Mouse (Mus musculus): Measurements from ENCODE around the gene Dtnb.
"Not testable (repeated sequence)": the region's sequence is repeated elsewhere in the genome, so short reads cannot be mapped to it uniquely, and the experiment has no call there.

The Dtnb gene

GRCm38 (mm10) chr12:3660985-3661635, 88.9 kb downstream of the Dtnb start:
- in situ Hi-C loops (cut with MseI, MboI), result no loop called here

GRCm38 (mm10) chr12:3662660-3663059, 90.5 kb downstream of the Dtnb start:
- in situ Hi-C loops (cut with MseI, MboI), result no loop called here

- in situ Hi-C loops (cut with MseI, MboI), result no loop called here
These were observed 91.2 kb downstream of the Dtnb start for GRCm38 (mm10) chr12:3663386-3663785.

GRCm38 (mm10) chr12:3669971-3670381, 97.8 kb downstream of the Dtnb start:
- in situ Hi-C loops (cut with MseI, MboI), result no loop called here

- in situ Hi-C loops (cut with MseI, MboI), result no loop called here
These were observed 98.9 kb downstream of the Dtnb start for GRCm38 (mm10) chr12:3671117-3671516.

GRCm38 (mm10) chr12:3672786-3673185, 100.6 kb downstream of the Dtnb start:
- in situ Hi-C loops (cut with MseI, MboI), result no loop called here

GRCm38 (mm10) chr12:3673886-3674285, 101.7 kb downstream of the Dtnb start:
- in situ Hi-C loops (cut with MseI, MboI), result no loop called here

- in situ Hi-C loops (cut with MseI, MboI), result no loop called here
These were observed 102.7 kb downstream of the Dtnb start for GRCm38 (mm10) chr12:3674913-3675312.

GRCm38 (mm10) chr12:3680721-3681120, 108.5 kb downstream of the Dtnb start:
- in situ Hi-C loops (cut with MseI, MboI), result no loop called here

GRCm38 (mm10) chr12:3683041-3683440, 110.9 kb downstream of the Dtnb start:
- in situ Hi-C loops (cut with MseI, MboI), result no loop called here

GRCm38 (mm10) chr12:3686419-3686940, 114.3 kb downstream of the Dtnb start:
- in situ Hi-C loops (cut with MseI, MboI), result no loop called here

- in situ Hi-C loops (cut with MseI, MboI), result not testable (repeated sequence)
These were observed 118.8 kb downstream of the Dtnb start for GRCm38 (mm10) chr12:3690926-3691529.

GRCm38 (mm10) chr12:3692795-3693392, 120.7 kb downstream of the Dtnb start:
- in situ Hi-C loops (cut with MseI, MboI), result no loop called here

- in situ Hi-C loops (cut with MseI, MboI), result no loop called here
These were observed 123.7 kb downstream of the Dtnb start for GRCm38 (mm10) chr12:3695741-3696501.

GRCm38 (mm10) chr12:3700503-3700902, 128.3 kb downstream of the Dtnb start:
- in situ Hi-C loops (cut with MseI, MboI), result no loop called here

- in situ Hi-C loops (cut with MseI, MboI), result no loop called here
These were observed 130.7 kb downstream of the Dtnb start for GRCm38 (mm10) chr12:3702903-3703302.

- in situ Hi-C loops (cut with MseI, MboI), result no loop called here
These were observed 147.1 kb downstream of the Dtnb start for GRCm38 (mm10) chr12:3719151-3719721.

- in situ Hi-C loops (cut with MseI, MboI), result no loop called here
These were observed 148.3 kb downstream of the Dtnb start for GRCm38 (mm10) chr12:3720527-3720926.

- in situ Hi-C loops (cut with MseI, MboI), result no loop called here
These were observed 151.6 kb downstream of the Dtnb start for GRCm38 (mm10) chr12:3723762-3724161.

- in situ Hi-C loops (cut with MseI, MboI), result no loop called here
These were observed 152.7 kb downstream of the Dtnb start for GRCm38 (mm10) chr12:3724822-3725370.

- in situ Hi-C loops (cut with MseI, MboI), result no loop called here
These were observed 157.4 kb downstream of the Dtnb start for GRCm38 (mm10) chr12:3729521-3730075.

All from mouse trophoblast stem cell (cell line).